Mouse (Mus musculus): ENCODE data around the gene 5730455P16Rik. TPM values are rescaled to one million over a fixed set of nuclear protein-coding genes. Genes with fewer than 3 reads are reported as not detected.
"Not testable (repeated sequence)": the region's sequence is repeated elsewhere in the genome, so short reads cannot be mapped to it uniquely, and the experiment has no call there.

The 5730455P16Rik gene
- polyA plus RNA-seq, 1 experiment from 2014 or later = 31.6 TPM

DNA sequence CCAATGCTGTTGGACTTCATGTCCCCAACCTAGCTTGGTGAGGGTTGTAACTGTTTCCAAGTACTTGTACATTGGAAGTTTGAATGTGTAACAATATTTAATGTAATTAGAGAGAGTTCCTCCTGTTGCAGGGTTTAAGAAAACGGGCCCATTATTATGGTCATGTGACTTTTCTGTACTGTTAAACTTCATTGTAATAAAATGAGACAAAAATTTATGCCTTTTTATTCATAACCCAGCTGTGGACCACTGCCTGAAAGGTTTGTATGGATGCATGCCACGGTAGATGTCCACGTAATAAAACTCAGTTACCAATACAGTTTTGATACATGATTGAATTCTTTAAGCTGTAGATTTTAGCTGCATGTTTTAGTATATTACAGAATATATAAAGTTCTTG is 18.1 kb upstream of the 5730455P16Rik start:
- Histone ChIP-seq H3K4me1 (no peaks in the 10 kb centered on the region), H3K36me3 (peaks cover 72% of the 10 kb centered on the region), H3K27me3 (replicated peaks) (no peaks in the 10 kb centered on the region), H3K4me2 (replicated peaks) (no peak overlapping the region), H3K9me3 (no peaks in the 10 kb centered on the region), H3K27ac (no peak overlapping the region), H3K4me3 (no peak overlapping the region), H3K9ac (no peak overlapping the region)
- WGBS = 95% methylated on average over 3 of the region's 3 CpGs
- ATAC-seq (ENCODE audit: low FRiP score, low read depth) = no peak

DNA sequence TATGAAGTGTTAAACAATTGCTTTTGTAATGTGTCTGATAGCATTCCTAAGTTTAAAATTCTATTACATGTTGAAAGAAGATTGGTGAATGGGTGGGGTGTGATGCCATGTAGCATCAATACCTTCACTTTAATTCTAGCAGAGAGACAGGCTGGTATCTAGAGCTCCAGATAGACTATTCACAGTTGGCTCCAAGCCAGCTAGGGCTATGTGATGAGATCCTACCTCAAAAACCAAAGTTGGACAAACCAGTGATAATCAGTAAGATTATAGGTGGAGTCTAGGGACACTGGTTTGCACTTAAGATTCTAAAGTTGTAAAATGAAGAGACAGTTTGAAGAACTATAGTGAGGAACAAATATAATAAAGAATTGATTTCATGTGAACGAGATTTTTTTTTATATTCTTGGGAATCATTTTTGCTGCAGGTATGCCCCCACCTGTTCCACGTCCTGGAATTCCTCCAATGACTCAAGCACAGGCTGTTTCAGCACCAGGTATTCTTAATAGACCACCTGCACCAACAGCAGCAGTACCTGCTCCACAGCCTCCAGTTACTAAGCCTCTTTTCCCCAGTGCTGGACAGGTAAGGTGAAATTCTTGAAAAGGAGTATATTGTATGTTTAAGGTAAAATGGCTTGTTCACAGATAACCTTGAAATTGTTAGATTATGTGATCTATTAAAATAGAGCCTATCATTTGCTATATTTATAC is 13.7 kb upstream of the 5730455P16Rik start:
- Histone ChIP-seq H3K4me1 (peaks cover 3% of the 10 kb centered on the region; the same call in 1 of the 2 replicates), H3K9me3 (no peaks in the 10 kb centered on the region), H3K36me3 (peaks cover 73% of the 10 kb centered on the region), H3K4me2 (replicated peaks) (no peak overlapping the region), H3K9ac (no peak overlapping the region), H3K27me3 (replicated peaks) (no peaks in the 10 kb centered on the region), H3K27ac (no peak overlapping the region), H3K4me3 (no peak overlapping the region)
- no peak for ATAC-seq (ENCODE audit: low FRiP score, low read depth)
- WGBS = 89% methylated on average over 2 of the region's 2 CpGs

DNA sequence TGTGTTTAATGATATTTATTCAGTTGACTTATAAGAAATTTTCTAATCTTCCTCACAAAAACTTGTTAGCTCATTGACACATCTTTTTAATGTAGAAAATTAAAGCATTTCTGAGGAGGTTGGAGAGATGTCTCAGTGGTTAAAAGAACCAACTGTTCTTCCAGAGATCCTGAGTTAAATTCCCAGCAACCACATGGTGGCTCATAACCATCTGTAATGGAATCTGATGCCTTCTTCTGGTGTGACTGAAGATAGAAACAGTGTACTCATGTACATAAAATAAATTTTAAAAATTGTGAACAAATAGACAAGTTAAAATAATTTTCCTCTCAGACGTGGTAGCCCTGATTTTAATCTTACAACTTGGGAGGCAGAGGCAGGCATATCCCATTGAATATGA is 12.1 kb upstream of the 5730455P16Rik start:
- Histone ChIP-seq H3K4me3 (no peak overlapping the region), H3K4me2 (replicated peaks) (no peak overlapping the region), H3K9me3 (no peaks in the 10 kb centered on the region), H3K36me3 (peaks cover 56% of the 10 kb centered on the region), H3K9ac (no peak overlapping the region), H3K27me3 (replicated peaks) (no peaks in the 10 kb centered on the region), H3K4me1 (peaks cover 18% of the 10 kb centered on the region), H3K27ac (no peak overlapping the region)
- no peak for ATAC-seq (ENCODE audit: low FRiP score, low read depth)
- 87% methylated on average over 1 of the region's 1 CpGs for WGBS

DNA sequence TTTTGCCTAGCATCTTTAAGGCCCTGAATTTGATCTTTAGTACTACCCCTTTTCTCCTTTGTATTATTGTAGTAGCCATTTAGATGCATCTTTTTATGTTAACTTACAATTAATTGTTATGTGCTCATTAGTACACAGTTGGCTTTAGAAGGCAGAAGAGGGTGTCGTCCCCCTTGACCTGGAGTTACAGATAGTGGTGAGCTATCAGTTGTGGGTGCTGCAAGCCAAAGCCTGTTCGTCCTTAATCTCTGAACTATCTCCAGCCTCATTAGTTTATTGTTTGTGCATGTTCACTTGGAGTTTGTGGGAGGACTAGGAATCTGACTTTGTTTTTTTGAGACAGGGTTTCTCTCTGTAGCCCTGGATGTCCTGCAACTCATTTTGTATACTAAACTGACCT is 9.0 kb upstream of the 5730455P16Rik start:
- Histone ChIP-seq H3K4me2 (replicated peaks) (peak overlapping the region; percentile 80), H3K27ac (no peak overlapping the region), H3K27me3 (replicated peaks) (no peaks in the 10 kb centered on the region), H3K4me3 (0 out of 2 replicates have a peak overlapping the region, but pooled peaks have one; percentile 7), H3K36me3 (peaks cover 38% of the 10 kb centered on the region), H3K4me1 (peaks cover 23% of the 10 kb centered on the region), H3K9ac (no peak overlapping the region), H3K9me3 (no peaks in the 10 kb centered on the region)
- ATAC-seq (ENCODE audit: low FRiP score, low read depth) = no peak
- WGBS = 88% methylated on average over 2 of the region's 2 CpGs

DNA sequence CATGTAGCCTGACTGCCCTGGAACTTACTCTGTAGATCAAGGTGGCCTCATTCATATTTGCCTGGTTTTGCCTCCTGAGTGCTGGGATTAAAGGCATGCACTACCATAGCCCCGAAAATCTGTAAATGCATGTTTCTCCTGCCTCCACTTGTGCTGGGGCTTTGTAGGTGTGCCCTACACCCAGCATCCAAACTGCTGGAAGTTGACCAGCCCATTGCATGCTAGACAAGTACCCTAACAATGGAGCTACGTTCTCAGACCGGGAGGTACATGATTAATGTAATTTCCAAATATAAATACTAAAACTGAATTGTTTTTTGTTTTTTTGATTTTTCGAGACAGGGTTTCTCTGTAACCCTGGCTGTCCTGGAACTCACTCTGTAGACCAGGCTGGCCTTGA is 7.2 kb upstream of the 5730455P16Rik start:
- peaks cover 27% of the 10 kb centered on the region for H3K36me3 ChIP-seq
- 63% methylated on average over 4 of the region's 4 CpGs for WGBS
- no peaks in the 10 kb centered on the region for H3K9me3 ChIP-seq
- H3K27ac ChIP-seq = no peak overlapping the region
- peaks cover 23% of the 10 kb centered on the region for H3K4me1 ChIP-seq
- H3K4me3 ChIP-seq = peak overlapping the region; percentile 52
- peak overlapping the region; percentile 80 for H3K4me2 ChIP-seq (replicated peaks)
- H3K27me3 ChIP-seq (replicated peaks) = no peaks in the 10 kb centered on the region
- peak overlapping the region; percentile 62 for H3K9ac ChIP-seq
- ATAC-seq (ENCODE audit: low FRiP score, low read depth) = no peak

DNA sequence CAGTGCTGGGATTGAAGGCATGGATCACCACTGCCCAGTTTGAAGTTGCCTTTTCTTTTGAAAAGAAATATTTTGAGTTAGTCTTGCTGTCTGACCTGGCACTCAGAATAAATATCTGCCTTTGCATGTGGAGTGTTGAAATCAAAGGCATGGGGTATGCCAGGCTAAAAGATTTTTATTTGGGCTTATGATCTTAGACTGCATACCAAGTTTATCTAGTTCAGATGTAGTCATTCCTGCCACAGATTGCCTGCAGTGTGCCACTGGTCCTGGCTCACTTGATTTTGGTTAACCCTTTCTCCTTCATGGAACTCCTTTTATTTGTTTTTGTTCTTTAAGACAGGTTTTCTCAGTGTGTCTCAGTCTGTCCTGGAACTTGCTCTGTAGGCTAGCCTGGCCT is 6.6 kb upstream of the 5730455P16Rik start:
- ATAC-seq (ENCODE audit: low FRiP score, low read depth) = no peak
- peaks cover 23% of the 10 kb centered on the region for H3K4me1 ChIP-seq
- peak overlapping the region; percentile 52 for H3K4me3 ChIP-seq
- no peaks in the 10 kb centered on the region for H3K9me3 ChIP-seq
- H3K27me3 ChIP-seq (replicated peaks) = no peaks in the 10 kb centered on the region
- H3K9ac ChIP-seq = peak overlapping the region; percentile 62
- peaks cover 23% of the 10 kb centered on the region for H3K36me3 ChIP-seq
- no peak overlapping the region for H3K27ac ChIP-seq
- peak overlapping the region; percentile 80 for H3K4me2 ChIP-seq (replicated peaks)

DNA sequence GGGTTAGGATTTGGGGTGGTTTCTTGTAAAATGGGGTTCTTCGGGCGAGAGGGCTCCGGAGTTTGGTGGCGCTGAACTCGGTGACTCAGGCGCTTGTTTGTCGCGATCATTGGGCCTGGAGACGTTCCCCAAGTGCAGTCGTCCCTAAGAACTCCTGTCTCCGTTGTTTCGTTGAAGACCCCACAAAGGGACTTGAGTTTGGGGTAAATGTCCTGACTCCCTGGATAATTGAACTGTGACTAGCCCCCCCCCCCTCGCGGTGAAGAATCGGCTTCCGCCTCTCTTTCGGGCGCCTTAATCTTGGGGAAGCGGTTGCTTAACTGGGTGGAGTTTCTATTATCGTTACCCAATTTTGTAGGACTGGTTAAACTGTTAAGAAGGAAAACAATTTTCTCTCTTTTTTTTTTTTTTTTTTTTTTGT is 5.8 kb upstream of the 5730455P16Rik start:
- Histone ChIP-seq H3K4me3 (peak overlapping the region; percentile 91), H3K27me3 (replicated peaks) (no peaks in the 10 kb centered on the region), H3K4me2 (replicated peaks) (peak overlapping the region; percentile 31), H3K36me3 (peaks cover 17% of the 10 kb centered on the region), H3K4me1 (peaks cover 23% of the 10 kb centered on the region), H3K9me3 (no peaks in the 10 kb centered on the region), H3K27ac (peak overlapping the region; percentile 69), H3K9ac (peak overlapping the region; percentile 96)
- under 1% methylated on average over 20 of the region's 20 CpGs for WGBS
- 0 out of 2 replicates have a peak, but pooled peaks have one; percentile 12 for ATAC-seq (ENCODE audit: low FRiP score, low read depth)

DNA sequence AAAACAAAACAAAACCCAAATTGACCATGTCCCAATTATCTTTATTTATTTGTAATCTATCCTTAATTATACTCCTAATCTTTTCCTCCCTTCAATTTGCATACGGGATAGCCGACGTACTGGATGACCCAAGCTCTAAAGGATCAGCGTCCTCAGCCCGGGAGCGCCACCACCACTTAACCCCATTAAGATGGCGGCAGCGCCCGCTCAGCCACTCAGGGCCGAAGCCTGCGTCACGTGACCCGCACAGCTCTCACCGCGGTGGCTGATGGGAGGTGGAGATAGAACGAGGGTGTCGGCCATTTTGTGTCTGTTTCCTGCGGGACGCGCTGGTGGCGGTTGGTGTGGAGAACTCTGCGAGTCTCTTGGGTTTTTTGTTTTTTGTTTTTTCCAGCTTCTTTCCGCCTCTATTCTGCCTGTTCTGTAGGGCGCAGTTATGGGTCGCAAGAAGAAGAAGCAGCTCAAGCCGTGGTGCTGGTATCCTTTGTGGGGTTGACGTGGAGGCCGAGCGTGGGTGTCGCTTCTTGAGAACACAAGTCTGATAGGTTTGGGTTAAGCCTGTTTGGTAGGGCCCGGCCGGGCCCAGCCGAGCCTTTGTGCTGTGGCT is 5.3 kb upstream of the 5730455P16Rik start, which contains the start of gene Zfp207:
Zfp207 (plus strand) TSS at position 261 of the 607 bp plus-strand sequence.
- ATAC-seq (ENCODE audit: low FRiP score, low read depth) = peak; percentile 96
- H3K4me2 ChIP-seq (replicated peaks) = peak within 1 kb of the TSS; percentile 80
- WGBS = under 1% methylated on average over 33 of the region's 33 CpGs

DNA sequence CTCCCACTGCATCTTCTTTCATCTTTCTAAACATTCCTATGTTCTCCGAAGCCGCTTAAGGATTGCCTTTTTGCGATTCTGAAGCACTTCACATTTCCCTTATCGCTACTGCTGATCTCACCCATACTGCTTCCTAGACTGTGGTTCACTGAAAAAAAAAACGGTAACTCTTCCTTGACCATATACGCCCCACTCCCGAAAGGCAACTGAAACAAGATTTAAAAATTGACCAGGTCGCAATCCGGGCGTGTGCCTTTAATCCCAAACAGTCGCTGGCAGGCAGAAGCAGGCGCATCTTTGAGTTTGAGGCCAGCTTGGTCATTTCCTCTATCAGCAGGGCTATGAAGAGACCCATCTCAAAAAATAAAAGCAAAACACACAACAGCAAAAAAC is 4.8 kb upstream of the 5730455P16Rik start:
- Histone ChIP-seq H3K27me3 (replicated peaks) (no peaks in the 10 kb centered on the region), H3K9me3 (no peaks in the 10 kb centered on the region), H3K4me3 (peak overlapping the region; percentile 91), H3K9ac (peak overlapping the region; percentile 96), H3K4me1 (peaks cover 23% of the 10 kb centered on the region), H3K4me2 (replicated peaks) (peak overlapping the region; percentile 67), H3K27ac (0 out of 2 replicates have a peak overlapping the region, but pooled peaks have one; percentile 8), H3K36me3 (peaks cover 7% of the 10 kb centered on the region)
- ATAC-seq (ENCODE audit: low FRiP score, low read depth) = no peak
- 14% methylated on average over 12 of the region's 12 CpGs for WGBS

More for the DNA sequence above, 5.3 kb upstream of the 5730455P16Rik start, which contains the start of gene Zfp207:
- H3K4me3 ChIP-seq = peak within 1 kb of the TSS; percentile 91
- H3K4me1 ChIP-seq = peaks cover 23% of the 10 kb centered on the region
- H3K36me3 ChIP-seq = peaks cover 12% of the 10 kb centered on the region
- H3K9ac ChIP-seq = peak within 1 kb of the TSS; percentile 96
- no peaks in the 10 kb centered on the region for H3K27me3 ChIP-seq (replicated peaks)
- no peaks in the 10 kb centered on the region for H3K9me3 ChIP-seq
- peak within 1 kb of the TSS; percentile 69 for H3K27ac ChIP-seq

DNA sequence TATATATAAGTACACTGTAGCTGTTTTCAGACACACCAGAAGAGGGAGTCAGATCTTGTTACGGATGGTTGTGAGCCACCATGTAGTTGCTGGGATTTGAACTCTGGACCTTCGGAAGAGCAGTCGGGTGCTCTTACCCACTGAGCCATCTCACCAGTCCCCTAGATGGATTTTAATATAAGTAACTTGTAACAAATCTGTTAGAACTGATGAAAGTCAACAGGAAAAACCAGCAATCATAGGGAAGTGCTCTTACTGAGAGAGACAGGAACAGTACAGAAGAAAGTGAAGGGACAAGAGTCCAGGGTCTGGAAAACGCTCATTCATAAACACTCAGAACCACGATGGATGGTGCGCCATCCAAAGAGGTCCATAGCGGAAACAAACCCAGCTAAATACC is 1.4 kb upstream of the 5730455P16Rik start:
- H3K27ac ChIP-seq; H3K27me3 ChIP-seq (replicated peaks); H3K4me2 ChIP-seq (replicated peaks); H3K4me3 ChIP-seq; ATAC-seq (ENCODE audit: low FRiP score, low read depth); H3K9me3 ChIP-seq; H3K4me1 ChIP-seq; H3K9ac ChIP-seq; H3K36me3 ChIP-seq: not testable (repeated sequence)
- 98% methylated on average over 7 of the region's 7 CpGs for WGBS

DNA sequence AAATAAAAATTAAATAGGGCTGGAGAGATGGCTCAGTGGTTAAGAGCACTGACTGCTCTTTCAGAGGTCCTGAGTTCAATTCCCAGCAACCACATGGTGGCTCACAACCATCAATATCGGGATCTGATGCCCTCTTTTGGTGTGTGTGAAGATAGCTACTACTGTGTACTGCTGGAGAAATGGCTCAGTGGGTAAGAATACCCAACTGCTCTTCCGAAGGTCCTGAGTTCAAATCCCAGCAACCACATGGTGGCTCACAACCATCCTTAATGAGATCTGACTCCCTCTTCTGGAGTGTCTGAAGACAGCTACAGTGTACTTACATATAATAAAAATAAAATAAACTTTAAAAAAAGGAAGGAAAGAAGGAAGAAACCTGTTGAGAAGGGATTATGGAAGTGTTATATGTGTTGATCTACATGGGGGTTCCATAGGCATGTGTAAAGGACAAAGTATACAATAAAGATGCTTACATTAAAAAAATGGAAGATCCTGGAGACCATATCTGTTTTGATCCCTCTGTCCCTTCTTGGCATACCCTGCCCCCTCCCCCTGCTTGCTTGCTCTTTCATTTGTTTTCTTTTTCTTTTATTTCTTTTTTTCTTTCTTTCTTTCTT is 726 bp upstream of the 5730455P16Rik start:
- Histone ChIP-seq H3K9ac (peak overlapping the region; percentile 95), H3K4me2 (replicated peaks) (peak overlapping the region; percentile 70), H3K4me3 (peak overlapping the region; percentile 80), H3K36me3 (peaks cover 16% of the 10 kb centered on the region)
- H3K9me3 ChIP-seq; H3K27me3 ChIP-seq (replicated peaks); ATAC-seq (ENCODE audit: low FRiP score, low read depth); H3K4me1 ChIP-seq; H3K27ac ChIP-seq: not testable (repeated sequence)
- WGBS = 68% methylated on average over 2 of the region's 2 CpGs

DNA sequence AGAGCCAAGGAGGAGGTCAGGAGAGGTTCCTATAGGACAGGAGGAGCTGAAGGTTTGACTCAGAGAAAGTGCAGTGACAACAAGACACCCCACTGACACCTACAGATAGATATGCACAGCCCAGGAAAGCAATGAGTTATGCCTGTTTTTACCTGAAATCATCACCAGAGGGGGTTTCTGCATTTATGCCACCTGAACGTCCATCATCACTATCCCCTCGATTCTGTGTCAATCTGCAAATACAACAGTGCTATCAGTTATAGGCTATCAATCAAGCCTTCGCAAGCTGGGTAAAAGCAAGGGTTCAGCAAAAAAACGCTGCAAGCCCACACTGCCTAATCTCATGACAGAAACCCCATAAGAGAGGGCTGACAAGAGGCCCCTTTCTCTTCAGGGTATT is 1.2 kb downstream of the 5730455P16Rik start:
- Histone ChIP-seq H3K4me1 (no peaks in the 10 kb centered on the region), H3K4me3 (no peak overlapping the region), H3K27ac (no peak overlapping the region), H3K9me3 (no peaks in the 10 kb centered on the region), H3K4me2 (replicated peaks) (peak overlapping the region; percentile 70), H3K36me3 (peaks cover 26% of the 10 kb centered on the region), H3K27me3 (replicated peaks) (no peaks in the 10 kb centered on the region), H3K9ac (no peak overlapping the region)
- 79% methylated on average over 4 of the region's 4 CpGs for WGBS
- no peak for ATAC-seq (ENCODE audit: low FRiP score, low read depth)
